14 mouse cellular contexts compared by ENCODE assay signal in the genomic region with DNA sequence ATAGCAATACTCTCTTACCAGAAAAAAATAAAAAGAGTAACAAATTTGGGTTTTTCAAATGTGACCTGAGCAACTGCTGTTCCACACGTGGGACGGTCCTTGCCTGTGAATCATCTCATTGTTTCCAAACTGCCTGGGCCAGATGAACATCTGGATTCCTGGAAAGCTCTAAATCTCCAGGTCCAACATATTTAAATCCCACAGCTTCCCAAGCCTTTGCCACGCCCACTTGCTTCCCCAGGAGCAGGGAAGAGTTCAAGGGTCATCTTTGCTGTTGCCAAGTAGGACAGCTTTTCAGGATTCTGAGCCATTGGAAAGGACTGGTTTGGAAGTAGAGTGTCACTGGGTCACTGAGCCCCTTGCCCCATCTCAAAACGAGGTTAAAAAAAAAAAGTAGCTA.
DNase-seq lines count a peak whose midpoint lies in the region; ATAC-seq lines count a peak whose summit lies in the region.
"Had no signal": no experiment of that assay in that cellular context is flagged by ENCODE, and none has a peak within 500 bp of the region (broad histone marks: within the 10 kb centered on the region; RNA-seq: fewer than 3 reads in every experiment).

No protein-coding gene starts in this region.

- intact Hi-C loops in left cerebral cortex, postnatal 4 days (cut with DNase I): loop anchor here (10.0 kb wide), 1 partner anchor 186 kb away; the partner anchor contains the start of gene Srgap3

- ATAC-seq in kidney, embryonic 16.5 days (ENCODE audit: low FRiP score, low TSS enrichment): no peak
- ATAC-seq: midbrain, embryonic 15.5 days had no signal

- no peak overlapping the region for H3K4me2 ChIP-seq in kidney, embryonic 16.5 days (replicated peaks; ENCODE audit: low read depth, low read length)
- H3K4me2 ChIP-seq: hindbrain, embryonic 13.5 days; midbrain, embryonic 15.5 days had no signal

- no peaks in the 10 kb centered on the region for H3K27me3 ChIP-seq in kidney, embryonic 16.5 days (ENCODE audit: insufficient read depth, low read length)
- H3K27me3 ChIP-seq: hindbrain, embryonic 13.5 days; midbrain, embryonic 15.5 days had no signal

- 45% methylated on average over 4 of the region's 4 CpGs for WGBS in kidney, embryonic 16.5 days

- H3K4me3 ChIP-seq in kidney, embryonic 16.5 days (ENCODE audit: low read length): no peak overlapping the region
- H3K4me3 ChIP-seq: hindbrain, embryonic 13.5 days; midbrain, embryonic 15.5 days had no signal

- H3K9ac ChIP-seq in kidney, embryonic 16.5 days (replicated peaks; ENCODE audit: low read length): no peak overlapping the region
- H3K9ac ChIP-seq: hindbrain, embryonic 13.5 days; midbrain, embryonic 15.5 days had no signal

- H3K36me3 ChIP-seq in kidney, embryonic 16.5 days (ENCODE audit: insufficient read depth, low read length): no peaks in the 10 kb centered on the region
- H3K36me3 ChIP-seq: G1E had no signal

- no peaks in the 10 kb centered on the region for H3K9me3 ChIP-seq in kidney, embryonic 16.5 days (ENCODE audit: low read length)
- H3K9me3 ChIP-seq: hindbrain, embryonic 13.5 days; midbrain, embryonic 15.5 days had no signal

- no peak overlapping the region for H3K27ac ChIP-seq in kidney, embryonic 16.5 days (ENCODE audit: low read length)

- no peaks in the 10 kb centered on the region for H3K4me1 ChIP-seq in kidney, embryonic 16.5 days (ENCODE audit: insufficient read depth, low read length)
- H3K4me1 ChIP-seq: hindbrain, embryonic 13.5 days; midbrain, embryonic 15.5 days had no signal

- DNase-seq in kidney, adult 11 months: peak; percentile 29
- peak; percentile 52 for DNase-seq in NIH3T3 (ENCODE audit: low read depth)
- peak; percentile 60 for DNase-seq in embryo, embryonic 11 days
- DNase-seq in kidney, postnatal 36 days: peak; percentile 60 to 73
- no peak for DNase-seq in left cerebral cortex, postnatal 4 days
- no peak for DNase-seq in spleen, postnatal 10 days (ENCODE audit: low spot score in 2 of 2)
- DNase-seq: adrenal gland, adult 2 months; cerebellum, adult 11 months; layer of hippocampus, postnatal 36 days; lung, adult 18-20 months had no signal

Comparison
In these comparisons a context has a peak if more than half of its experiments do, and no peak if none do; other contexts are left out.
1. DNase-seq: peak in kidney, adult 11 months (single experiment), NIH3T3 (single experiment), embryo, embryonic 11 days (single experiment) and kidney, postnatal 36 days (2 of 2); none in left cerebral cortex, postnatal 4 days (single experiment) and spleen, postnatal 10 days (0 of 2).